Mouse (Mus musculus): ENCODE measurements around the gene Zfyve26. TPM values are rescaled to one million over a fixed set of nuclear protein-coding genes. Genes with fewer than 3 reads are reported as not detected.
"Not testable (repeated sequence)": the region's sequence is repeated elsewhere in the genome, so short reads cannot be mapped to it uniquely, and the experiment has no call there.

Zfyve26 gene
- total RNA-seq, 2 experiments from 2014 or later = 32.7 to 33.6 TPM

DNA sequence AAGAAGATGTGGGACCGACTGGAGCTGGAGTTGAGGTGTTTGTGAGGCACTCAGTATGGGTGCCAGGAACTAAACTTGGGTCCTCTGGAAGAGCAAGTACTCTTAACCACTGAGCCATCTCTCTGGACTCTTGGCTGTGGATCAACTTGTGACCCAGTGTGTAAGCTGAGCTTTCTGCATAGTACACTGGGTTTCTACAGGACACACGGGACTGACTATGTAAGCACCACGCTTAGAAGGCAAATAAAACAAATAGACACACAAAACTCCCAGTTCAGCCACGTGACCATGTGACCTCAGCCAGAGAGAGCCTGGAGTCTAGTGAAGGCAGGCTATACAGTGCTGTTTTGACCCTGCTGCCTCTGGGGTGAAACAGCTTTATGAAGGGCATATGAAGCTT, 23.5 kb downstream of the Zfyve26 start:
- no peak for DNase-seq (ENCODE audit: low spot score in 2 of 2)

DNA sequence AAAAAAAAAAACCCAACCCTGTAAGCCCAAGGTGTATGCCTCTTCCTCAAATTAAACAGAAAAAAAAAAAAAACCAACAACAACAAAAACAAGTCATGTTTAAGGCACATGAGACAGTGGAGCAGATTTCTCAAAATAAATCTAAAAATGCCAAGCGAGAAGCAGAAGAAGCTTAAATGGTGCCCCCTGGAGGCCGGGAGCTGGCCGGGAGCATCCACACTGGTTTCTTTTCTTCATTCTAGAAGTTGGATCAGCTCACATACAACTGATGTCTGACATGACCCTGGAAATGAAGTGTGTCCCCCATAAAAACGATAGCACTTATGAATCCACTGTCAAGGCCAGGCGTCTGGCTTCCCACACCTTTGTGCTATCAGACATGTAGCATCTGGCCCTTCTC, 35.1 kb downstream of the Zfyve26 start:
- peak; percentile 10 to 57 for DNase-seq (ENCODE audit: low spot score in 2 of 2)

- no peak for DNase-seq (ENCODE audit: low spot score in 2 of 2)
Measured at GRCm38 (mm10) chr12:79260154-79260553, 36.0 kb downstream of the Zfyve26 start.

DNA sequence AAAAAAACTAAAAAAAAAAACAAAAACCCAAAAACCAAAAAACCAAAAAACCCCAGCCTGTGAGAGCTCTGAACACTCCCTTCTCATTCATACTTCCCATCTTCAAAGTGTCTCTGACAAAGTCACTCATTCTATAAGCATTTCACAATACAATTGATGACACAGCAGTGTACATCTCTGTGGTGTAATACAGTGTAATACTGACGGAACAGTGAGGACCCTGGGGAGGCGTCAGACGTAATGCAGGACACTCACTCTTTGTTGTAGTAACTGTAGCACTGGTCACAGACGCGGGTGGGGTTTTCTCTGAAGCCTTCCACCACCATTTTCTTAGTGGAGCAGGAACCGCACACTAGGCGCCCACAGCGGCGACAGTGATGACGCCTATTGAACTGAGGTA, 41.1 kb downstream of the Zfyve26 start:
- DNase-seq (ENCODE audit: low spot score in 2 of 2) = no peak

DNA sequence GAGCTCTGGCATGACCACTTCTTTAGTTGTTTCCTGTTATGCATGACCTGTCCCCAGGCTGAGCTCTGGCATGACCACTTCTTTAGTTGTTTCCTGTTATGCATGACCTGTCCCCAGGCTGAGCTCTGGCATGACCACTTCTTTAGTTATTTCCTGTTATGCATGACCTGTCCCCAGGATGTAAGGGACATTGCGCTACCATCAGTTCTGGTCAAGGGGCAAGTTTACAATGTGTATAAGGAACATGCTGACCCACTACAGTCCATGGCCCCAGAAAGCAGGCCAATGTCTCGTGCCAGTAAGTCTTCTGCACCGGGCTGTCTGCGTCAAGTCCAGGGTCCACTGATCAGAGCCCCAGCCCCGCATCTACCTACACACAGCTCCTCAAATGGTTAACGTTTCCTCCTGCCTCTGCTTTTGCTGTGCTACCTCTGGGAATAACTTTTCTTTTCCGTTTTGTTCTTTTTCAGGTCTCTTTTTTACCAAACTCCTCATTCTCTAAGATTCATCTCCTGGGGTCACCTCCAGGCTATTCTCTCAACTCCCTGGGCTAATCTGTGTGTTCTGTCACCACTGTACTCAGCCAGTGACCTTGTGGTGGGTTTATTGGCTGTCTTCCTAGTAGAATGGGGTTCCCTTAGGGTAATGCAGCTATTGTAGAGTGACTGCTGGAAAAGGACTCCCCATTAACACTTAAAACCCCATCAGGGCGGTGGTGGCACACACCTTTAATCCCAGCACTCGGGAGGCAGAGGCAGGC, 42.6 kb downstream of the Zfyve26 start:
- DNase-seq (ENCODE audit: low spot score in 2 of 2) = no peak

- DNase-seq (ENCODE audit: low spot score in 2 of 2) = no peak
Measured at GRCm38 (mm10) chr12:79248110-79248509, 48.0 kb downstream of the Zfyve26 start.

DNA sequence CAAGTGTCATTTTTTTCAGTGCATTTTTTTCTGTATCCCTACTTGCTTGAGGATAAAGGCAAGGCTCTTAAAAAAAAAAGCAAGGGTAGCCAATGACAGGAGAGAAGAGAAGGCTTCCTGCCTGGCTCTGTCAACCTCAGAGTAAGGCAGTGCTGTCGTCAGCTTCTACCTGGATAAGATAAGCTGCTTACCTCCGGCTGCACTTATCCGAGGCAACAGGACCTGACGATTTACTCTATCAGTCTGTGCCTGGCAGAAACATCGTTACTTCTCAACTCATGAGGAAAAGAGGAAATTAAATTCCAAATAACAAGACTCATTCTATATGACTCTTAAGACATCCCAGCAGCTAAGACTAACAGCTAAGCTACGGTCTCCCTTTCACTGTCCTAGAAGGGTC, 53.2 kb downstream of the Zfyve26 start:
- no peak for DNase-seq (ENCODE audit: low spot score in 2 of 2)

DNA sequence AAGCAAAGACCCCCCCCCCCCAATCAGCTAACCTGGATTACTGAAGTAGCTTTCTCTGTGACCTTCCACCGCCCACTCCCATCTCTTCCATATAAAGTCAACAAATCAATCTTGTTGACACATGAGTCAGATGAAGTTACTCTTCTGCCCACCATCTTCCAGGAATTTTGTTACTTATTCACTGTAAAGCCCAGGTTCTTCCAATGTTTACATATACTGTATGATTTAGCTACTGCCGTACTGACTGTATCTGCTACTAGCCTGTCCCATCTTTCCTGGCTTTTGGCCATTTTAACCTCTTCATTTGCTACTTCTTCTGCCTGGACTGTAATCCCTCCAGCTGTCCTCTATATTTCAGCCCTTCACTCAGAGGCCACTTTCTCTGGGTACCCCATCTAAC, 54.1 kb downstream of the Zfyve26 start:
- DNase-seq (ENCODE audit: low spot score in 2 of 2) = no peak

- DNase-seq (ENCODE audit: low spot score in 2 of 2) = peak in 1 of 2 experiments; percentile 7
Measured at GRCm38 (mm10) chr12:79235485-79236080, 60.5 kb downstream of the Zfyve26 start.

GRCm38 (mm10) chr12:79217511-79217910, 78.6 kb downstream of the Zfyve26 start:
- no peak for DNase-seq (ENCODE audit: low spot score in 2 of 2)

DNA sequence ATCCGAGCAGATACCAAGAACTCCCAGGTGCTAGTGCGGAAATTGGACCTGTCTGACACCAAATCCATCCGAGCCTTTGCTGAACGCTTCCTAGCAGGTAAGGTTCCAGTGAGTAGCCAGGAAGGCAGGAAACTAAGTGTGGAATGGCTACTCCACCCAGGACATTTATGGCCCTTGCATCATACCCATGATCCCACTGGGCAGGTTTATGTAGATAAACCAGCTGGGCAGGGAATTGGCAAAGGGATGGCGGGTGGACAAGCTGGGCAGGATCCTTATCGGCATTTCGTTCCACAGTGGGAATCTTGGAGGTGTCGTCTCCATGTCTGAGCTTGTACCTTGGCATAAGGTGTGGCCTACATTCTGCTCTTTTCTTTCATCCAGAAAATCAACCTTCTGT, 84.7 kb downstream of the Zfyve26 start:
- DNase-seq (ENCODE audit: low spot score in 2 of 2) = no peak

DNA sequence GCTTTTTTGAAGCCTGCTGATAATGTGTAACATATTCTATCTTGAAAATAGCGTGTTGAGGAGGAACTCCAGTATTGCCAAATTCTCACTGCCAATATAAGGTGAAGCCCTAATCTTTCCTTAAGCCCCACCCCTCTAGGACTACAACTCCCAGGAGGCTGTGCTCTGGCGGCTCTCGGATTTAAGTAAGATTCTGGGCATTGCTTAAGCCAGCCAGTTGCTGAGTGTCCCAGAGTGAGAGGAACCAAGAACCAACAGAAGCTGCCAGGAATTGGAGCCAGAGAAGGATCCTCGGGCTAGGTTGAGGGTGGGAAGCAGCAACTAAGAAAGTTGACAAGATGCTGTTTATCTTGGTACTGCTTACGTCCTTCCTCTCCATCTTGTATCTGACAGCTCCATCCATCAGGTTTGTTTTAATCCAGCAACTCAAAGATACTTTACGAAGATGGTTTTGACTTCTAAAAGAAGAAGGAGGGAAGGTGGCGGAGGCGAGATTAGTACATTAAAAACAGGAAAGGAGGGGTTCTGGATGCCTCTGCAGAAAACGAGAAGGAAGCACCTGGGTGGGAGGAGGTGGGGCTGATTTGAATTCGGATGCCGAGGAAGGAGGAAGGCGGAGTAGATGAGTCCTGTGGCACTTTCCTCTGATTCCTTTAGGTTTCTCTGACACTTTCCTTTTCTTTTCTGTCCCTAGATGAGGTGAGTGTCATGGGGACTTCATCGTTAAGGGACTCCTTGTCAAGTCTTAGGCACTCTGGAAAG, 87.2 kb downstream of the Zfyve26 start, which contains the start of gene Rdh12:
TSS of gene Rdh12 (plus strand) at position 212 of the 762 bp plus-strand sequence.
- DNase-seq (ENCODE audit: low spot score in 2 of 2) = peak; percentile 33 to 61

DNA sequence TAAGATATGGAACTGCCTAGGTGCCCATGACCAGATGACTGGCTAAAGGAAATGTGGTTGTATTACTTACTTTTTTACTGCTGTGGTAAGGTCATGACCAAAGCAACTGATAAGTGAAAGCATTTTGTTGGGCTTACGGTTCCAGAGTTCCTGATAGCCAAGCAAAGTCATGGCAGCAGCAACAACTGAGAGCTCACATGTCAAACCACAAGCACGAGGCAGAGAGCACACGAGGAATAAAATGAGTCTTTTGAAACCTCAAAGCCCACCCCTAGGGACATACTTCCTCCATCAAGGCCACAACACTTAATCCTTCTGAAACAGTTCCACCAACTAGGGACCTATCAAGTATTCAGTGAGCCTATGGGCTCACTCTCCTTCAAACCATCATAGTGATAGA, 94.2 kb downstream of the Zfyve26 start:
- no peak for DNase-seq (ENCODE audit: low spot score in 2 of 2)

- peak; percentile 19 to 79 for DNase-seq (ENCODE audit: low spot score in 2 of 2)
Measured at GRCm38 (mm10) chr12:79197105-79197504, 99.0 kb downstream of the Zfyve26 start.

GRCm38 (mm10) chr12:79193441-79193840, 102.7 kb downstream of the Zfyve26 start:
- DNase-seq (ENCODE audit: low spot score in 2 of 2) = peak; percentile 25 to 83

DNA sequence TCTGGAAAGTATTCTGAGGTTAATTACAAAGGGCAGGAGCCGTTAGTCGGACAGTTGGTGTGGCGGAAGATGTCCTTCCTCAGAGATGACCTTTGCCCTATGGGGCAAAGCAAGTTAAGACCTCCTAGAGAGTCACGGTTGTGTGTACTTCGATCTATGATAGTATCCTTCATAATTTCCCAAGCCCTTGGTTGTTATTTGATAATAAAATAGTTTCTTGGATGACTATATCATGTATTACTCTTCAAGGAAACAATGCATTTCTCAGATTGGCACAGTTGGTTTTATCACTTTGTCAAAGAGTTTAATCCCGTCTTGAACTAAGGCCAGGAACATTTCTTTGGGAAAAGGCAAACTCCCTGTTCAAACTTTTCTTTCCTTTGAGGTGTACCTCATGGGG, 103.9 kb downstream of the Zfyve26 start, which contains the start of gene Rdh11:
TSS of gene Rdh11 (minus strand) at position 101 of the 400 bp plus-strand sequence.
- DNase-seq (ENCODE audit: low spot score in 2 of 2) = no peak

GRCm38 (mm10) chr12:79191701-79192100, 104.4 kb downstream of the Zfyve26 start:
- peak; percentile 53 to 85 for DNase-seq (ENCODE audit: low spot score in 2 of 2)

DNA sequence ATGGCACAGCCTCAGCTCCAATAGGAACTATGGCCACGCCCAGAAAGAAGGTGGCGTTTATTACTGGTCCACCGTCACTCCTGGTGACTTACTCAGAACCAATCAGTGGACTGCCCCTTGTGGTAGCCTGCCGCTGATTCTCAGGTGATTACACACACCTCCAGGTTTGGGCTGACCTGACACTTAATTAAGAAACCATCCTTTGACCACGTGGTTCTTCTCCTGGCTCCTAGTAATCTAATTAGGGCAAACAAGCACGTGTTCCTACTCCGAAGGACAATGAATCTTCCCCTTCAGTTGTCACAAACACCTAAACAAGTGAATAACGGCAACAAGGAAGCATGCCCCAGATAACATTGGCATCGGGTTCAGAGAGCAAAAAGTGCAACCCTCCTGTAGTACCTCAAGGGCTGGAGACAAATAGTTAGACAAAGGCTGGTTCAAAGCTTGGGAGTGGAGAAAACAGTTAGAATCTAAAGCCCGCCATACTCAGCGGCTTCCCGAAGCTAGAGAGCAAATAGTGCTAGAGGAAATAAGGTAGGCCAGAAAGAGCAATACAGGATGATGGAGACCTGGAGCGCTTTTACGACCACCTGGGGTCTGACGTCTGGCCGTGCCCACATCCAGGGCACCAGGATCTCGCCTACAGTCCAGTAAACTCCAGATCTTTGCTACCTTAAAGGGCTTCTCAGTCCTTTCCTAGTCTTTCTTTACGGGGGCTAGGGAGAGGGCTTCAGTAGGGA, 105.0 kb downstream of the Zfyve26 start:
- peak; percentile 28 to 62 for DNase-seq (ENCODE audit: low spot score in 2 of 2)

DNA sequence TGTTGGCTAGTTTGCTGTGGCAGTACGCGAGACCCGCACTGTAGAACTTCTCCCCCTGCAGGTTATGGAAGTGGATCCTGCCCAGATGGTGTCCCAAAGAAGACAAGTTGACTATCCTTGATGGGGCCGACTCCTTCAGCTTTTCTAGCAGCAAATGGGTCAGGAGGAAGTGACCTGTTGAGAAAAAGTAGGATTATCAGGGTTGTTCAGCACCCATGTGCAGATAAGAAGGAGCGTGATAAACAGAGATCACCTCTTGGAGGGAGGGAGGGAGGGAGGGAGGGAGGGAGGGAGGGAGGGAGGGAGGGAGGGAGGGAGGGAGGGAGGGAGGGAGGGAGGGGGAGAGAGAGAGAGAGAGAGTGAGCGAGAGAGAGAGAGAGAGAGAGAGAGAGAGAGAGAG, 110.9 kb downstream of the Zfyve26 start:
- not testable (repeated sequence) for DNase-seq (ENCODE audit: low spot score in 2 of 2)

All from layer of hippocampus, adult 18-20 months (tissue).